Mouse (Mus musculus): ENCODE measurements around the gene Lag3.
"Not testable (repeated sequence)": the region's sequence is repeated elsewhere in the genome, so short reads cannot be mapped to it uniquely, and the experiment has no call there.

Lag3 gene

DNA sequence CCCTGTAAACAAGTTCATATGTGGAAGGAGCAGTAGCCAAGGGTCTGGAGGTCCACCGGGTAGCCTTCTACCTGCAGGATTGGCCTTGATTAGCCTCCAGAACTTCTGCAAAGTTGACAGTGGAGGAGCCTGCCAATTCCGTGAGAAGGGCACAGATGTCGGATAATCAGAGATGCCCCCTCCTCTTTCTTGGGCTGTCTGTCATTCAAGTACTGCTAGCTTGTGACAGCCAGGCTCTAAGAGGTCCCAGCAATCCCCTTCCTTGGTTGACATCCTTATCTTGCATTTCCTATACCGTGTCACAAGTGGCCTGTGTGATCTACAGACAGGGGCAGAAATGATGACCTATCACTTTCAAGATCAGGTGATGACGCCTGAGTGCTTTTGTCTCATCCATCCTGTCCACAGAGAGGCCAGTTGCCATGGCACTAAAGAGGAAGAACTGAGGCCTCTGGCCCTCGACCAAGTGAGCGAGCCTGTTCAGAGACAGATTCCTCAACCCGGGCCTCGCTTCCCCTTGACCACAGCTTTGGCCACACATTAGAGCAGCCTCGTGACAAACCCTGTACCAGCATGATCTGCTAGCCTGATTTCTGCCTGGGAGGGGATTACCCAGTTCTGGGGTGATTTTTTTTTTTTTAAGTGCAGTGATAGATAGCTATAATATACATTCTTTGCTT lies 10.6 kb downstream of the Lag3 start:
- DNase-seq (ENCODE audit: extremely low spot score, low spot score) = no peak

DNA sequence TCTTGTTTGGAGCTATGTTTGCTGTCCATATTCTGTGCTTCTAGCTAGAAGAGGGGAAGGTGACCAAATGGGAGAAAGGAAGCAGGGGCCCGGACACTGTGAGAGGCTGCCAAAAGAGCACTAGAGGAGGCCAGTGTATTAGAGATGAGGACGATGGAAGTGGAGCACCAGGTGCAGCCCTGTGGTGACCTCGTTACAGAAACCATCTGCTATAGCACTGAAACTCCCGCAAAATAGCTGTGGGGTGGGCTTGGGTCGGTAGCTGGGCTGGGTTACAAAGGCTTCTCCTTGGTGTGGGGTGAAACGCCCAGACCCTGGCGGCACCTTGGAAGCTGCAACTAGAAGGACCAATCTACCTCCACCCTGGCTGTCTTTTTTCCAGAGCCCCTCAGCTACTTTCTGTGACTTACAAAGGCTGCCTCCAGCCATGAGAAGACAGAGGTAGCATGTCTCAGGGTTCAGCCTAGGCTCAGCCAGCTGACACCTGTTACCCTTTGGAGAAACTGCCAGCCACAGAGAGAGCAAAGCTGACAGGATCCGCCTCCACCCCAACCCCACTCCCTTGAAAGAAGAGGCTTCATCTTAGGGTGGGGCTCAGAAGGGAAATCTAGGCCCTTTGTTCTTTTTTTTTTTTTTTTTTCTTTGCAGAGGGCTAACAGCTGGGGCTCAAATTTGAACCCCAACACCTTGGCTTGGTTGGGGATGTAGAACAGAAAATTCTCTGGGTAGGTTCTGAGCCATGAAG lies 11.3 kb downstream of the Lag3 start:
- DNase-seq (ENCODE audit: extremely low spot score, low spot score) = no peak

DNA sequence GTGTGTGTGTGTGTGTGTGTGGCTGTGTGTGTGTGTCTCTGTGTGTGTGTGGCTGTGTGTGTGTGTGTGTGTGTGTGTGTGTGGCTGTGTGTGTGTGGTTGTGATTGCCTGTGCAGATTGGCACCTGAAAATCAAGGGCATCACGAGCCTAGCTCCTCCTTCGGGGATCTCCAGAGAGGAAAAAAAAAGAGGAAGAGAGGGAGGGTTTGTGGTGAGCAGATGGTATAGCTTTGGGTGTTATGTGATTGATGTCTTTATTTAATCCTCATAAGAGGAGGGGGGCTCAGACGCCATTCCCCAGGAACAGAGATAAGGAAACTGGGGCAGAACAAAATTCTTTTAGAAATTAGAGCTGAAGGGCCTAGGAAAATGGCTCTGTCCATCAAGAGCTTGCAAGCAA lies 13.1 kb downstream of the Lag3 start:
- DNase-seq (ENCODE audit: extremely low spot score, low spot score) = no peak

DNA sequence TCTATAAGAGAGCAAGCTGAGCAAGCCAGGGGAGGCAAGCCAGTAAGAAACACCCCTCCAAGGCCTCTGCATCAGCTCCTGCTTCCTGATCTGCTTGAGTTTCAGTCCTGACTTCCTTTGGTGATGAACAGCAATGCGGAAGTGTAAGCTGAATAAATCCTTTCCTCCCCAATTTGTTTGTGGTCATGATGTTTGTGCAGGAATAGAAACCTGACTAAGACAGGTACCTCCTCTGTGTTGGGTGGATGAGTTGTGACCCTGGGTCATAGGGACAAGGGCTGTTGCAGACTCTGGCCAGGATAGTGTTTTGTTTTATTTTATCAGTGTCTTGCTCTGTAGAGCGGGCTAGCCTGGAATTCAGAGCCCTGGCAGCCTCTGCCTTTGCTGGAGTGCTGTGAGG lies 17.4 kb downstream of the Lag3 start:
- not testable (repeated sequence) for DNase-seq (ENCODE audit: extremely low spot score, low spot score)

DNA sequence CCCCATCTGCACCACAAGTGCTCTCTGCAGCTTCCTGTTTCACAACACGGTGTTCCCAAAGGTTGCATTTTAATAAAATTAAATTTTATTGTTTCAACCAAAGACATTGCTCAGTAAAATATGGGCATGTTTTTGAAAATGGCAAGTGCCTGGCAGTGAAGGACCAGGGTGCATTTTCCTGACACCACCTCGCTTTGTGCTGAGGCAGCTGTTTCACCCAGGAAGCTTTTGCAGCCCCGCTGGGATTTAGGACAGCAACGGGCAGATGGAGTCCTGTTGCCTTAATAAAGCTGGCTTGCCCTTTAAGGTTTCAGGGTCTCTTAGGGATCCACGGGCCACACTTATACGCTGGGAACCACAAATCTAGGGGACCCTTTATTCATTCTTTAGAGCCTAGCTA lies 20.5 kb downstream of the Lag3 start:
- DNase-seq (ENCODE audit: extremely low spot score, low spot score) = no peak

DNA sequence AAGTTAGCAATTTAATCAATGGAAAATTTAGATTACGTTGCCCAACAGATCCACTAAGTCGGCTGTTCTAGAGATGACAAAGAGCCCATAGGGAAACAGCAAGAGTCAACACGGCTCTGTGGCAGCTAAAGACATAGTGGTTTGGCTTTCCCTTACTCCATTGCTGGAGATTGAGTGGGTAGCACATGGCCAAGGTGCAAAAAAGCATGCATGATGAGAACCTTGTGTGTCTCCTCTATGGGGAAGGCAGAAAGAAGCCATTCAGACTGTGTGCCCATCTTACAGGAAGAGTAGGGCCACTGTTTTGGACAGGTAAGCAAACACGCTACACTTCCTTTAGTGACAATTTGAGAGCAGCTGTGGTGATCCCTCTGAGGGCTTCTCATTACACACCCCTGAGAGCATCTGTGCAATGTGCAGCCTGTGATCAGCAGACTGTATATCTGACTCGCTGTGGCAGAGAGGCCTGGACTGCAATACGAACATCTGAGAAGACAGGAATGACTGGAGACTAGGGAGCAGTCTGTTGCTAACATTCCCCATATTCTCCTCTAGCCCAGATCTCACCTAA lies 22.9 kb downstream of the Lag3 start:
- DNase-seq (ENCODE audit: extremely low spot score, low spot score) = no peak

DNA sequence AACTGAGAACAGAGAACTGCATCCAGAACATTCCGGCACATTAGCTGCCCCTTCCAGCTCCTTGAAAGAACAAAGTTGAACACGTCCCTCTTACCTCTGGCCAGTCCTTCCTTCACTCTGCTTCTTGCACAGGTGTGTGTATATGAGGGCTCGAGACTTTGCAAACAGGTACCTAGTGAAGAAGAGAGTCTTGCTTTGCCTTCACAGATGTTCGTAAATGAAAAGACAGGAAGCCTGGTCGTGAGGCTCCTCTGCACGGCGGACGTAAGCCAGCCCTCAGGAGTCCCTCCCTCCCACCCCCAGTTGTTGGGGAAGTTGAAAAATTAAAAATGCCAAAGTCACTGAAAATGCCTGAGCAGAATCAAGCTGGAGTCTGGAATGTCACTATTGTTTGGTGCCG lies 23.5 kb downstream of the Lag3 start, which contains the start of gene Cd4:
Cd4 (minus strand) TSS at position 236 of the 400 bp plus-strand sequence.
- no peak for DNase-seq (ENCODE audit: extremely low spot score, low spot score)

DNA sequence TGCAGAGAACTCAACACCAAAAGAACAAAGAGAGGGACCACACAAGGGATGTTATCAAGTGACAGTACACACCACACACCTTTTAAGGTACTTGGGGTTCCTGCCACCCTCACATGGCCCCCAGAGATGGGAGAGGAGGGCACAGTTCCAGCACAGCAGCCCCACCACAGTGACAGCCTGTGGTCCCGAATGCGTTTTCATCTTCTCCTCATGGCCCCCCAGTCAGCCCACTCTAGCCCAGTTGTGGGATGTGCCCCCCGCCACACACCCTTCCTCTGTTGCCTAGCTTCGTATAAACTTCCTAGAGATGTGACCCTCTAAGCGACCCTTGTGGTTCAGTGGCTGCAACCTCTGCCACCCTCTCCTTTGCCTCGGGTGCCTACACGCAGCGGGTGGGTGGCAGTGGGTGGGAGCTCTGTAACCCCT lies 25.5 kb downstream of the Lag3 start:
- no peak for DNase-seq (ENCODE audit: extremely low spot score, low spot score)

DNA sequence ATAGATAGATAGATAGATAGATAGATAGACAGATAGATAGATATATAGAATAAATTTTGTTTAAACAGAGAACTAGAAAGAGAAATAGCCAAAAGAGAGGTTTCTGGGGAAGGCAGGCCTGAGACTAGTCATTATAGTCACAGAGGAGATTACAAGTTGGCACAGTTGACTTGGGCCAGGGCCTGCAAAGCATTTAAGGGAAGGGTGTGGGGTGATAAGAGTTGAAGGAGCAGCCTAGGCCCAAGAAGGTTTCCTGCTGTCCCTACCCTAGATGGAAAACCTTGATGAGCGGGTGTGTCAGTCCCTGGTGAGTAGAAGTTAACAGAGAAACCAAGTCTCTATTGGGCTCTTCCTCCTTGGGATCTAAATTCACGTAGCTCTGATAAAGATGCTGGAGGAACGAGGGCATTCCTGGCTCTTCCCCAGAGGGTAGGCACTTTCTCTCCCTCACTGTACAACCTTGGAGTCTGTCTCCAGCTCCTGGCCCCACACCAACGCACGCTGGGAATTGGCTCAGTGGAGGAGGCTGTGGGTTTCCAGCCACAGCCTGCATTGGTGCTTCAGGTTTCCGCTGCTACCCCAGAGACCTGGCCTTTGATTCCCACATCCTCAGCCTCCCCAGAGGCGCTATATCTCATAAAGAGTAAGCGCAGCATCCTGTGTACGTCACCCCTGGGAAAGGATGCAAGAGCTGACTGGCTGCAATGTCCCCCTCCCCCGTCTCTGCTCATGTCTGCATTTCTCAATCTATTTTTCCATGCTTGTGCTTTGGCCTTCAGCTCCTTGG lies 26.6 kb downstream of the Lag3 start:
- DNase-seq (ENCODE audit: extremely low spot score, low spot score) = no peak

DNA sequence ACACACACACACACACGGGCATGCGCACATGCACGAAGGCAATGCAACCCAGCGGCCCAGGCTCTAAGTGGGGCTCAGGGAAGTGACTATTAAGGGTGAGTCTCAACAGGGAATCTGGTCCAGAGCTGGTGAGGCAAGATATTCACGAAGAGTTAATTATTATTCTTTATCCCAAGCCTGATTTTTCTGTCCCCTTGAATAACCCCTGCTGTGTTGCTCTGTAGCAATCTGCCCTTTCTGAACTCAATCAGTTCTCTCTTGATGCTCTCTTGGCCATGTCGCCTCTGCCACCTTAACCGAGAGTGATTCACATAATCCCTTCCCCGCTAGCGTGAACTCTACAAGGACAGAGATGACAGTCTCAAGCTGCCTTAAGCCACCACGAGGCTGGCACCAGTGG lies 28.2 kb downstream of the Lag3 start:
- DNase-seq (ENCODE audit: extremely low spot score, low spot score) = no peak

DNA sequence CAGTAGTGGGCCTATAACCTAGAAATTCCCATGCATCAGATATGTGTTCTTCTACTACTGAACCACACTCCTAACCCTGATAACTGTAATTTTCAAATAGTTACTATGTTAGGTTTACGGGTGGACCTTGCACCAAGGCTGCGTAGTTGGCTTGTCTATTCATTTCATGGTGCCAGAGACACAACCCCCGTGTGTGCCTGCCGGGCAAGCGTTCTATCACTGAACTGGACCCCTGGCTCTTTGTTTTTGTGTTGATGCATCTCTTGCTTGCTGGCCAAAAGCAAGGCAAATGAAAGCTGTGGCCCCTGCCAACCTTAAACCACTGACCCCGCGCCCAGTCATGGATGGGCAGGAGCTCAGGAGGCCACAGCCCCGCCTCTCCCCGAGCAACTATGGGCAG lies 29.7 kb downstream of the Lag3 start:
- no peak for DNase-seq (ENCODE audit: extremely low spot score, low spot score)

DNA sequence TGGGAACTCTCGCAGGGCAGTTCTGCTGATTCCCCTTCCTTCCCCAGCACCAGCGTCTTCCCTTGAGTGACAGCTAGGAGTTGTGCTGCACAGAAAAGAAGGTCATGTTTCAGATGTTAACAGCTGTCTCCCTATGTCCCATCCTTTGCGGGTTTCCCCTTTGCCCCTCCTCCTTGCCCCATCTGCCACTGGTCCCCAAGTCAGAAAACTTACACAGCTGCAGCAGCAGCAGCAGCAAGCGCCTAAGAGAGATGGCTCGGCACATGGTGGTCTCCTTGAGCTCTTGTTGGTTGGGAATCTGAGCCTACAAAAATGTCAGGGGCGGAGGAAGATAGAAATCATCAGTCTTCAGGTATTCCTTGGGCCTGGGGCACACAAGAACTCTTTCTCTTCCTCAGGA lies 32.1 kb downstream of the Lag3 start:
- DNase-seq (ENCODE audit: extremely low spot score, low spot score) = no peak

DNA sequence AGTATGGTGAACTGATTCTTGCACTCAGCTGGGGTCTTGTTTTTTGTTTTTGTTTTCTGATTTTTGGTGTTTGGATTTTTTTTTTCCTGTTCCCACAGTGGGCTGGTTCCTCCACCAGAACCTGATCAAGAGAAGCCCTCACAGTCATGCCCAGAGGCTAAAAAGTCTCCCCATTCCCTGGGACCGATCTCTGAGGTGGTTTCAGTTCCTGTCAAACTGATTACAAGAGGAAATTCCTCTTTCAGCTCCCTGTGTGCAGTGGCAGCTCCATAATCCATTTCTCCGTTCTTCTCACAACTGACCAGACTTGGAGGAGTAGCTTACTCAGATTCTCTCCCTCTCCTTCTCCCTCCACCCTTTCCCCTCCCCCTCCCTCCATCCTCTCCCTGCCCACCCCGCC lies 37.2 kb downstream of the Lag3 start:
- no peak for DNase-seq (ENCODE audit: extremely low spot score, low spot score)

DNA sequence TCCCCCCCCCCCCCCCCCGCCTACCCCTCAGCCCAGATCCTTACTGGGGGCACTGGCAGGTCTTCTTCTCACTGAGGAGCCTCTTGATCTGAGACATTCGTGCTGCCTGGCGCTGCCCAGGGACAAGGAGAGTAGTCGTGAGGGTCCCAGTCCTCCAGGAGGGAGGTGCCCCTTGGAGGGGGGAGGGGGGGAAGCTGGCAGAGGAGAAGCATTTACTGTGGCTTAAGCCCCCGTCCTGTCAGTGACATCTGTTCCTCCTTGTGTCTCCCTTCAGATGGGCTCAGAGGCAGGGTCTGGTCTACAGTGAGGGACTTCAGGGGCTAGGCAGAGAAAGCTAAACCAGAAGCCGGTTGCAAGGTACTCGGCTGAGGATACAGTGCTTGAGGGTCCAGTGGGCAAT lies 44.9 kb downstream of the Lag3 start:
- DNase-seq (ENCODE audit: extremely low spot score, low spot score) = no peak

DNA sequence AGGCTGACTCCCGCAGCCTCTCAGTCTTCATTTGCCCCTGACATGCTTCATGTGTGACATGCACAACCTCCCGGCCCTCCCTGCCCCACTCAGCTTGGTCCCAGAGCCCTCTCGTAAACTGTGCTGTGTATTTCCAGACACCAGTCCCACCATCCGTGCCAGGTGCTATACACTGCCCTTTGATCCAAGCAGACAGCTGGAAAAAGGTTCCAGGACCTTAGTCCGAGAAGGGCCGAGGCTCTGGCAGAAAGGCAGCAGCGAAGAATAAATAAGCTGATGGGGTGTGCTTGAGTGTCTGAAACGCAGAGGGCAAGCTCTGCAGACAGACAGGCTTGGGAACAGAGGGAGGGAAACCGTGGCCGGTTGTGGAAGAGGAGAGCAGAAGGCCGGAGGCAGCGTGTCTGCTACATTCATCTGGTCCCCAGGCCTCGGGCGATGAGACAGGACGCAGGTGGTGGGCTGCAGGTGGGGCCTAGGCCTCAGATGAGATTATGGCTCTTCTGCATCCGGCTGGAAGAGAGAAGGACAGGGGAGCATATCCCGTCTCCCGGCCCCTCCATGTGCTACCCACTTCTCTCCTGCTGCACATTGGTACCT lies 45.6 kb downstream of the Lag3 start:
- DNase-seq (ENCODE audit: extremely low spot score, low spot score) = no peak

DNA sequence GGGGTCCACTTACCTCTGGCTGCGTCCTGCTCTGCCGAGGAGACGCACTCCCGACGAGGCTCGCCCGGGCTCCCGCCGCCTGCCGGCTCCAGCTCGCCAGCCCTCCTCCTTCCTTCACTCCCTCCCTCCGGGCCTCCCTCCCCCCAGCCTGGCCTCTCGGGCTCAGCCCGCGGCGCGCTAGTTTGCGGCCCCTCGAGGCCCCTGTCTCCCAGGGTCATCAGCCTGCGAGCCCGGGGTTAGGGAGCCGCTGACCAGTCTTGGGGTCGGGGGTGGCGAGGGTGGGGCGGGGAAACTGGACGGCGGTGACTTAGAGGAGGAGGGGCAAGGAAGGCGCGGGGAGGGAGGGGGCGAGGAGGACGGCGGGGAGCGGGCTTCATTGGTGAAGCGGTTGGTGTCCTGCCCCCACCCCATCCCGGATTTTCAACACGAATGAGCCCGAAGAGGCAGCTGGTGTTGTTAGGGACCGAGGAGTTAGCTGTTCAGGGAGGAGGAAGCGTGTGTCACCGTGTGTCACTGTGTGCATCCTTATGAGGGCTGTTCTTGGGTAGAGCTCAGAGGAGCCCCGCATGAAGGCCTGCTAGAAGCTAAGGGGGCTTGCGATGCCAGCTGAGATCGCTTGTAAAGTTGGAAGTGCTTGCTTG lies 47.7 kb downstream of the Lag3 start, which contains the start of gene Gpr162:
Gpr162 (minus strand) TSS at position 326 of the 641 bp plus-strand sequence.
- DNase-seq (ENCODE audit: extremely low spot score, low spot score) = peak; percentile 77

DNA sequence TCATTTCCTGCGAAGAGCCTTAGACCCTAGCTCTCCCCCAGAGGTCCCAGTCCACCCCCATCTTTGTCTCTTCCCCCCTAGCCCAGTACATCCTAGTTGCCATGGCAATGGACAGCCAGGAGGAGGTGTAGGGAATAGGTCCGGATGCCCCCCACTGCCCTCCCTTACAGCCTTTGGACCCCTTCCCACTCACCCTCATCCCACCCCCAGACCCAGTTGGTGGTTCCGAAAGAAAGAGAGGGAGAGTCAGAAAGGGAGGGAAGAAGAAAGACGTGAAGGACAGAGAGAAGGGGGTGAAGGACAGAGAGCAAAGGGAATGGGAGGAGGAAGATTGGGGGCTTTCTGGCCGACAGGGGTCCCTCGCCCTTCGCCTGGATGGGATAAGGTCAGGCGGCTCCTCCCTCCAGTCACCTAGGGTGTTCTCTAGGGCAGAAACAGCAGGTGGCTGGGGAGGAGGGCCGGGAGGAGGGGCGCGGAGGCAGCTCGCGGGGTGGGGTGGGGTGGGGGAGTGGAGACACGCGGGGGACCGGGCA lies 48.3 kb downstream of the Lag3 start:
- DNase-seq (ENCODE audit: extremely low spot score, low spot score) = no peak

DNA sequence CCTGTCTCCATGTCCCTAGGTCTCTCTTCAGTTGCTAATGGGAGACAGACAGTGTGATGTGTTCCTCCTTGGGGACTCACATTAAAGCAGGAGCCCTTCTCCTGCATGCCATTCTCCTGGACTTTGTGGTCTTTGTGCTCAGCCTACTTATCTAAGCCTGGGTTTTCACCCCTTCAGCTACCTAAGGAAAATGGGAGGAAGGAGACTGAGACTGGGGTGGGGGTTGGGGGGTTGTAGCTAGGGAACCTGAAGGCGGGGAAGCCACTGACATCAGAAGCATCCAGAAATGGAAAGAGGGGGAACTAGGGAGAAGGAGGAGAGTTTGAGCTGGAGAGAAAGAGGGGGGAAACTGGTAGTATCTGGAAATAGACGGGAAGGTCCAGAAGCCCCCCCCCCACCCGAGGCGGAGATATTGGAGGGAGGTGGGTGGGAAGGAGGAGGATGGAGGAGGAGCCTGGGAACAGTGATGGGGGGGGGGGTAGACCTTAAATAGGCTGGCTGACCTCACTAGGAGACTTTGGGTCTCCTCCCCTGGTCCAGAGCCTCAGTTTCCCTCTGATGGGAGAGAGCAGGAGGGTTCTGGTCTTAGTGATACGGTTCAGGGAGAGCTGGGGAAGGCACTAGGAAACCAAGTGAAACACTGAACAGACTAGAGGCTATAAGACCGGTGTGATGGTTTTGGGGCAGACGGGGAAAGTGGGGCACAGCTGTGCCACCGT lies 48.9 kb downstream of the Lag3 start:
- DNase-seq (ENCODE audit: extremely low spot score, low spot score) = no peak

DNA sequence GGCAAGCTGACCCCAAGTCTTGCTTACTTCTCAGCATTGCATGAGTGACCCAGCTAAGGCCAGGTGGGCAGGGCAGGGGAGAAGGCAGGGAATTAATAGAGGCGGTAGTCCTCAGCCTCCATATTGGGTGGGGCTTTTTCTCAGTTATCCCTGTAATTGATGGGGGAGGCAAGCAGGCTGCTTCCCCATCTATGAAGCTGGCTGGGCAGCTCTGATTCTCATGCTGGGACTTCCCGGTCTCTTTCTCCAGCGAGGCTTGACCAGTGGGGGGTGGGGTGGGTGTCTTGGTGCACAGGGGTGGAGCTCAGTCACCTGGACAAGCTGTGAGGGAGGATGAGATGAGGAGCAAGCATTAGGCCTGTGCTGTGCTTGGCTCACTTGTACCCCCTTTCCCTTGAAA lies 49.7 kb downstream of the Lag3 start:
- no peak for DNase-seq (ENCODE audit: extremely low spot score, low spot score)

DNA sequence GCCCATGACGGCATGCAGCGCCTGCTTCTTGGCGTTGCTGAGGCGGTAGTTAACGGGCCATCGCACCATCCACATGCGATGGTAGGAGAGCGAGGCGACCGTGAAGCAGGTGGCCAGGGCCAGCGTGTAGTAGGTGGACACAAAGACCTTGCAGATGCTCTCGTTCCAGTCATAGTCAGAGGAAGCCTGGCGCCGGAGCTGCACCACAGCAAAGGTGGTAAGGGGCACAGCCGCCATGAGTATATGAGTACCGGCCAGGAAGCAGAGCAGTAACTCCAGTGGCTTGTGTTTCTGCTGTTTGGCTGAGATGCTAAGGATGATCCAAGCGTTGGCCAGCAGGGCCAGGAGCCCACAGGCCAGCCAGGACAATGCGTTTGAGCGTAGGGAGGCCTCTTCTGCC lies 50.2 kb downstream of the Lag3 start:
- no peak for DNase-seq (ENCODE audit: extremely low spot score, low spot score)

Data from neural tube, embryonic 10.5 days (tissue).